ENCODE assay signal across 7 mouse cellular contexts in the genomic region with DNA sequence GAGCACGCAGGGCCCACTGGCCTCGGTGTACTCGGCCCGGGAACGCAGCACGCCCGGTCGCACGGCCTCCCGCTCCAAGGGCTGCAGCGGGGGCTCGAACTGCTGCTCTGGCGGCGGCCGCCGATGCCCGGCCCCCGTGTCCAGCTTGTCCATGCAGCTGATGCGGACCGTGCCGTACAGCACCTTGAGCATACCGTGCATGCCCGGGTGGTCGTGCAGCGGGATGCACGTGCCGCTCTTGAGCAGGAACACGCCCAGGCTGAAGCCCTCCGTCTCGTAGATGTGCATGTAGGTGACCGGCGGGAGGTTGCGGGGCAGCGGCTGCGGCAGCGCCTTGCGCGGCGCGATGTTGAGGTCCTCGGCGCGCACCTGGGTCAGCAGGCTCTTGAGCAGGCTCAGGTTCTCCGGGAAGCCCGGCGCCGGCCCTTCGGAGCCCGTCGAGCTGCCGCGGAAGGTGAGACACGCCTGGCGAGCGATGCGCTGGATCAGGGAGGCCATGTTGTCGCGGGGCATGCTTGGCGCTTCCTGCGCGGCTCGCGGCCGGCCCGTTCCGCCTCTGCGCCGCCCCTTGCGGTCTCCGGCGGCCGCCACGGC. TPM values are rescaled to one million over a fixed set of nuclear protein-coding genes. Genes with fewer than 3 reads are reported as not detected.
DNase-seq lines count a peak whose midpoint lies in the region; ATAC-seq and TF ChIP-seq lines count a peak whose summit lies in the region.

No protein-coding gene starts in this region.

- no peaks in the 10 kb centered on the region for H3K9me3 ChIP-seq in E14TG2a.4 (ENCODE audit: low read length)
- no peaks in the 10 kb centered on the region for H3K9me3 ChIP-seq in embryonic facial prominence, embryonic 10.5 days
- no peaks in the 10 kb centered on the region for H3K9me3 ChIP-seq in limb, embryonic 10.5 days (replicated peaks)
- no peaks in the 10 kb centered on the region for H3K9me3 ChIP-seq in midbrain, embryonic 11.5 days (ENCODE audit: control insufficient read depth, low read length)
- H3K9me3 ChIP-seq in stomach, embryonic 14.5 days (ENCODE audit: control insufficient read depth, low read depth, low read length), result no peaks in the 10 kb centered on the region

- TF ChIP-seq CTCF in C2C12 (IDR thresholded peaks at IDR 0.05; ENCODE audit: control insufficient read depth, insufficient read depth, insufficient read length) (no peak), E14TG2a.4 (conservative IDR thresholded peaks at IDR 0.05; ENCODE audit: low read length) (no peak)

- H3K79me2 ChIP-seq in C2C12 (ENCODE audit: control insufficient read depth, insufficient read depth), result peaks cover 82% of the 10 kb centered on the region

- peak; percentile 76 for DNase-seq in embryonic facial prominence, embryonic 10.5 days (ENCODE audit: low spot score)
- DNase-seq in heart, postnatal 25 days (ENCODE audit: low spot score), result peak; percentile 29
- DNase-seq in limb, embryonic 10.5 days (ENCODE audit: low spot score), result peak; percentile 80
- DNase-seq in midbrain, embryonic 11.5 days (ENCODE audit: low spot score, missing footprints), result peak; percentile 96

- H3K9ac ChIP-seq in midbrain, embryonic 11.5 days (ENCODE audit: low read length), result peak overlapping the region; percentile 90
- peak overlapping the region; percentile 90 for H3K9ac ChIP-seq in stomach, embryonic 14.5 days (replicated peaks; ENCODE audit: low read depth, low read length)

- H3K4me1 ChIP-seq in E14TG2a.4 (replicated peaks; ENCODE audit: low read depth, low read length), result peaks cover 43% of the 10 kb centered on the region
- H3K4me1 ChIP-seq in embryonic facial prominence, embryonic 10.5 days, result peaks cover 42% of the 10 kb centered on the region
- peaks cover 33% of the 10 kb centered on the region for H3K4me1 ChIP-seq in limb, embryonic 10.5 days
- peaks cover 19% of the 10 kb centered on the region for H3K4me1 ChIP-seq in midbrain, embryonic 11.5 days (ENCODE audit: control insufficient read depth, insufficient read depth, low read length)
- peaks cover 12% of the 10 kb centered on the region; the same call in 1 of the 2 replicates for H3K4me1 ChIP-seq in stomach, embryonic 14.5 days (ENCODE audit: control insufficient read depth, insufficient read depth, low read length)

- under 1% methylated on average over 73 of the region's 73 CpGs for WGBS in embryonic facial prominence, embryonic 10.5 days
- WGBS in limb, embryonic 10.5 days, result under 1% methylated on average over 73 of the region's 73 CpGs
- under 1% methylated on average over 68 of the region's 73 CpGs for WGBS in midbrain, embryonic 11.5 days
- under 1% methylated on average over 70 of the region's 73 CpGs for WGBS in stomach, embryonic 14.5 days

- peak overlapping the region; percentile 94 for H3K4me2 ChIP-seq in midbrain, embryonic 11.5 days
- H3K4me2 ChIP-seq in stomach, embryonic 14.5 days (replicated peaks; ENCODE audit: low read depth, low read length), result peak overlapping the region; percentile 85

- H3K36me3 ChIP-seq in C2C12 (ENCODE audit: control insufficient read depth, insufficient read depth) (peaks cover 31% of the 10 kb centered on the region), E14TG2a.4 (ENCODE audit: insufficient read depth, low read length) (peaks cover 32% of the 10 kb centered on the region)
- peaks cover 19% of the 10 kb centered on the region for H3K36me3 ChIP-seq in embryonic facial prominence, embryonic 10.5 days (replicated peaks)
- H3K36me3 ChIP-seq in limb, embryonic 10.5 days, result peaks cover 12% of the 10 kb centered on the region
- no peaks in the 10 kb centered on the region for H3K36me3 ChIP-seq in midbrain, embryonic 11.5 days (ENCODE audit: control insufficient read depth, insufficient read depth, low read length)
- no peaks in the 10 kb centered on the region for H3K36me3 ChIP-seq in stomach, embryonic 14.5 days (ENCODE audit: control insufficient read depth, insufficient read depth, low read length)

- intact Hi-C loops in heart, postnatal 25 days (cut with DNase I), result no loop called here

- H3K27ac ChIP-seq in embryonic facial prominence, embryonic 10.5 days (replicated peaks), result peak overlapping the region; percentile 97
- peak overlapping the region; percentile 98 for H3K27ac ChIP-seq in limb, embryonic 10.5 days
- H3K27ac ChIP-seq in midbrain, embryonic 11.5 days (ENCODE audit: low read depth, low read length), result peak overlapping the region; percentile 87
- H3K27ac ChIP-seq in stomach, embryonic 14.5 days (ENCODE audit: low read length), result peak overlapping the region; percentile 92

- peak; percentile 55 for ATAC-seq in midbrain, embryonic 11.5 days (ENCODE audit: low FRiP score)
- ATAC-seq in stomach, embryonic 14.5 days (ENCODE audit: insufficient number of reproducible peaks, insufficient read depth, low FRiP score, low read depth), result peak; percentile 43; the same call in 1 of the 2 replicates

- peak overlapping the region; percentile 85 for H3K4me3 ChIP-seq in C2C12 (ENCODE audit: insufficient read depth, poor library complexity, severe bottlenecking)
- peak overlapping the region; percentile 91 for H3K4me3 ChIP-seq in E14TG2a.4 (replicated peaks; ENCODE audit: low read length)
- peak overlapping the region; percentile 79 for H3K4me3 ChIP-seq in embryonic facial prominence, embryonic 10.5 days
- peak overlapping the region; percentile 84 for H3K4me3 ChIP-seq in limb, embryonic 10.5 days
- peak overlapping the region; percentile 83 for H3K4me3 ChIP-seq in midbrain, embryonic 11.5 days (ENCODE audit: low read depth, low read length)
- H3K4me3 ChIP-seq in stomach, embryonic 14.5 days (ENCODE audit: low read depth, low read length), result peak overlapping the region; percentile 90

- H3ac ChIP-seq in C2C12 (ENCODE audit: control insufficient read depth, insufficient read length, low read depth), result peak overlapping the region; percentile 84

- H3K27me3 ChIP-seq in C2C12 (ENCODE audit: control insufficient read depth, insufficient read depth, insufficient read length) (no peaks in the 10 kb centered on the region), E14TG2a.4 (ENCODE audit: insufficient read depth, low read length) (no peaks in the 10 kb centered on the region)
- no peaks in the 10 kb centered on the region for H3K27me3 ChIP-seq in embryonic facial prominence, embryonic 10.5 days (replicated peaks; ENCODE audit: low read depth, poor library complexity, severe bottlenecking)
- H3K27me3 ChIP-seq in limb, embryonic 10.5 days (ENCODE audit: low read depth, poor library complexity, severe bottlenecking), result no peaks in the 10 kb centered on the region
- no peaks in the 10 kb centered on the region for H3K27me3 ChIP-seq in midbrain, embryonic 11.5 days (ENCODE audit: control insufficient read depth, insufficient read depth, low read length)
- no peaks in the 10 kb centered on the region for H3K27me3 ChIP-seq in stomach, embryonic 14.5 days (ENCODE audit: control insufficient read depth, insufficient read depth, low read length)

- H3K79me3 ChIP-seq in C2C12 (ENCODE audit: low read depth), result peaks cover 48% of the 10 kb centered on the region

TF ChIP-seq in C2C12, 6 proteins besides CTCF, POLR2A, EP300 and RAD21:
- TF ChIP-seq FOSL1 (IDR thresholded peaks at IDR 0.05; ENCODE audit: insufficient read depth, low read length, poor library complexity, severe bottlenecking) (no peak), USF1 (IDR thresholded peaks at IDR 0.05; ENCODE audit: low read depth) (no peak)

RNA-seq across cellular contexts. Expression of gene Ado, which starts 0.4 kb away (rescaled TPM):
- 26.3 TPM for polyA plus RNA-seq in C2C12 (2012; fragmentation: generic; extraction: Trizol)
- polyA plus RNA-seq in embryonic facial prominence, embryonic 10.5 days (2016; fragmentation: Nextera tagmentation; extraction: Ambion mirVana), result 84.6 and 85.1 TPM in 2 replicates
- total RNA-seq in heart, postnatal 25 days (2021), result 10 to 100 TPM; 17.5 to 18.7 TPM
- 79.7 and 82.2 TPM in 2 replicates for polyA plus RNA-seq in limb, embryonic 10.5 days (2016; fragmentation: Nextera tagmentation; extraction: Ambion mirVana)
- 85.2 and 89.7 TPM in 2 replicates for polyA plus RNA-seq in midbrain, embryonic 11.5 days (2014; fragmentation: Nextera tagmentation; extraction: Ambion mirVana)
- polyA plus RNA-seq in stomach, embryonic 14.5 days (2014; fragmentation: Nextera tagmentation; extraction: Ambion mirVana), result 67.0 and 70.7 TPM in 2 replicates

RNA-seq across cellular contexts. Expression of gene Egr2, which starts 13.1 kb away (rescaled TPM):
- 4.2 TPM for polyA plus RNA-seq in C2C12 (2012; fragmentation: generic; extraction: Trizol)
- polyA plus RNA-seq in embryonic facial prominence, embryonic 10.5 days (2016; fragmentation: Nextera tagmentation; extraction: Ambion mirVana), result 0.86 and 1.1 TPM in 2 replicates
- total RNA-seq in heart, postnatal 25 days (2021), result under 1 TPM; 0.39 to 0.61 TPM
- polyA plus RNA-seq in limb, embryonic 10.5 days (2016; fragmentation: Nextera tagmentation; extraction: Ambion mirVana), result 0.05 TPM in 1 of 2 replicates, not detected in the other
- polyA plus RNA-seq in midbrain, embryonic 11.5 days (2014; fragmentation: Nextera tagmentation; extraction: Ambion mirVana), result 0.06 TPM in 1 of 2 replicates, not detected in the other
- 0.22 and 0.33 TPM in 2 replicates for polyA plus RNA-seq in stomach, embryonic 14.5 days (2014; fragmentation: Nextera tagmentation; extraction: Ambion mirVana)

Comparison
In these comparisons a context has a peak if more than half of its experiments do, and no peak if none do; other contexts are left out.
1. Peak in every context shown above with its lines: DNase-seq, ATAC-seq, H3K4me3 ChIP-seq and H3K27ac ChIP-seq.
2. DNase-seq: peak in every context shown above with its lines; median percentile 96 in midbrain, embryonic 11.5 days; 80 in limb, embryonic 10.5 days; 76 in embryonic facial prominence, embryonic 10.5 days; 29 in heart, postnatal 25 days.